In the genomic region with DNA sequence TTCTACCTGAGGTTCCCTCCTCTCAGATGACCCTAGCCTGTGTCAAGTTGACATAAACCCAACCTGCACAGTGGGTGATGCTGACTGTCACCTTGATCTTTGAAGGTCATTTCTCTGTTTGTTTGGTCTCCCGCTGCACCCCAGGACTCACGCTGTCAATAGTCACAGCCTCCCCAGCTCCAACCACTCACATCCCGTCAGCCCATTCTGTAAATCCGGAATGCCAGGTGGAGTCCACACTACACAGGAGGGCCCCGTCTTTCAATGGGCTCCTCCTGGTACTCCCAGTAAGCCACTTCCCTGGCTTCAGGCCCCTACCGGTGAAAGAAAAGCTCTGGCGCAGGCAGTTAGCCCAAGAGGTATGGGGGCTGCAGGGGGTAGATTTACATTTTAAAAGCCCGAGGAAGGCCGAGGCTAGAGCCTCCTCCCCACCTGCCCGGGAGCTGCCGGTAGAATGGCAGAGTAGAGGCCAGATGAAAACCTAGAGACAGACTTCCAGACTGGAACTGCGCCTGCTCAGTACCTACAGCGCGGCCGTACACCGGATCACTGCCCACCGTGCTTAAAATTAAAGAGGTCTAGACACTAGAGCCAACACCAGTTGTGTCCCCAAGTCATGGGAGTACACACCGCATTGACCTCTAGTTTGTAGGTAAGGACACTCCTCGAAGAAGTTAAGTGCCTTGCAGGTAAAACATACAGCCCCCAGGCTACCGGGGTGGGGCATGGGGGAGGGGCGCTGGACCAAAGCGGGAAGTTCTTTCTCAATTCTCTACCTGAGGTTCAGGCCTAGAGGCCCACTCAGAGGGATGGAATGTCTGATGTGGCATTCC, we compare ENCODE assay signal across 13 mouse cellular contexts.
A peak's percentile ranks its signal among the peaks of the same experiment; 100 is the strongest.
DNase-seq lines count a peak whose midpoint lies in the region; ATAC-seq and TF ChIP-seq lines count a peak whose summit lies in the region.
"Had no signal": no experiment of that assay in that cellular context is flagged by ENCODE, and none has a peak within 500 bp of the region (broad histone marks: within the 10 kb centered on the region; RNA-seq: fewer than 3 reads in every experiment).

No protein-coding gene starts in this region.

- H3K9ac ChIP-seq in hindbrain, postnatal 0 days (replicated peaks; ENCODE audit: low read length): no peak overlapping the region
- peak overlapping the region; percentile 59; the same call in 1 of the 2 replicates for H3K9ac ChIP-seq in ES-Bruce4 (ENCODE audit: low read depth, poor library complexity, severe bottlenecking)
- H3K9ac ChIP-seq in liver, embryonic 13.5 days: 0 out of 2 replicates have a peak overlapping the region, but pooled peaks have one; percentile 3

- H3K4me3 ChIP-seq in hindbrain, embryonic 10.5 days: peak overlapping the region; percentile 29
- no peak overlapping the region for H3K4me3 ChIP-seq in hindbrain, postnatal 0 days (ENCODE audit: low read length)
- peak overlapping the region; percentile 44 for H3K4me3 ChIP-seq in ES-Bruce4 (ENCODE audit: low read depth, low read length)
- peak overlapping the region; percentile 36 for H3K4me3 ChIP-seq in embryonic facial prominence, embryonic 10.5 days
- H3K4me3 ChIP-seq in liver, embryonic 13.5 days (replicated peaks): 0 out of 2 replicates have a peak overlapping the region, but pooled peaks have one; percentile 1

- peaks cover 35% of the 10 kb centered on the region for H3K4me1 ChIP-seq in hindbrain, embryonic 10.5 days (replicated peaks)
- H3K4me1 ChIP-seq in hindbrain, postnatal 0 days (ENCODE audit: insufficient read depth, low read length): 0 out of 2 replicates have a peak, but pooled peaks cover 4% of the 10 kb centered on the region
- peaks cover 7% of the 10 kb centered on the region for H3K4me1 ChIP-seq in ES-Bruce4 (ENCODE audit: control insufficient read depth, insufficient read depth, low read length)
- peaks cover 34% of the 10 kb centered on the region for H3K4me1 ChIP-seq in embryonic facial prominence, embryonic 10.5 days
- peaks cover 26% of the 10 kb centered on the region for H3K4me1 ChIP-seq in liver, embryonic 13.5 days (replicated peaks)

- no peak for ATAC-seq in hindbrain, postnatal 0 days
- no peak for ATAC-seq in liver, embryonic 13.5 days (ENCODE audit: low read depth)

- WGBS in hindbrain, embryonic 10.5 days: 3% methylated on average over 22 of the region's 22 CpGs
- WGBS in hindbrain, postnatal 0 days: 14% methylated on average over 22 of the region's 22 CpGs
- WGBS in embryonic facial prominence, embryonic 10.5 days: 4% methylated on average over 22 of the region's 22 CpGs
- 18% methylated on average over 22 of the region's 22 CpGs for whole genome bisulfite sequencing in liver, embryonic 13.5 days (ENCODE audit: insufficient replicate concordance)

- DNase-seq in hindbrain, embryonic 10.5 days (ENCODE audit: low spot score): no peak
- DNase-seq in hindbrain, postnatal 0 days (ENCODE audit: low spot score): no peak
- DNase-seq in embryonic facial prominence, embryonic 10.5 days (ENCODE audit: low spot score): no peak
- no peak for DNase-seq in liver, embryonic 13.5 days
- no peak for DNase-seq in thymus, postnatal 14 days
- no peak for DNase-seq in gastrocnemius, postnatal 14 days
- DNase-seq in embryo, embryonic 10 days (ENCODE audit: low spot score): no peak
- DNase-seq: adrenal gland, postnatal 14 days; cerebellum, adult 2 months; kidney, adult 18-20 months; left cerebral cortex, postnatal 4 days; spleen, adult 18-20 months had no signal

- TF ChIP-seq CTCF in hindbrain, postnatal 0 days (IDR thresholded peaks at IDR 0.05; ENCODE audit: low read depth): no peak
- TF ChIP-seq CTCF in ES-Bruce4 (IDR thresholded peaks at IDR 0.05; ENCODE audit: low read depth, low read length): no peak

- TF ChIP-seq POLR2A in ES-Bruce4 (IDR thresholded peaks at IDR 0.05; ENCODE audit: insufficient read depth, low read length): no peak

- no peaks in the 10 kb centered on the region for H3K36me3 ChIP-seq in hindbrain, embryonic 10.5 days
- H3K36me3 ChIP-seq in hindbrain, postnatal 0 days (ENCODE audit: insufficient read depth, low read length): no peaks in the 10 kb centered on the region
- no peaks in the 10 kb centered on the region for H3K36me3 ChIP-seq in ES-Bruce4 (ENCODE audit: control insufficient read depth, insufficient read depth, low read length, poor library complexity, severe bottlenecking)
- no peaks in the 10 kb centered on the region for H3K36me3 ChIP-seq in embryonic facial prominence, embryonic 10.5 days (replicated peaks)
- no peaks in the 10 kb centered on the region for H3K36me3 ChIP-seq in liver, embryonic 13.5 days

- H3K27me3 ChIP-seq in hindbrain, embryonic 10.5 days (ENCODE audit: insufficient read depth, poor library complexity, severe bottlenecking): peaks cover 60% of the 10 kb centered on the region
- H3K27me3 ChIP-seq in hindbrain, postnatal 0 days (ENCODE audit: insufficient read depth, low read length): peaks cover 12% of the 10 kb centered on the region; the same call in 1 of the 2 replicates
- no peaks in the 10 kb centered on the region for H3K27me3 ChIP-seq in ES-Bruce4 (ENCODE audit: control insufficient read depth, insufficient read depth, low read length, poor library complexity, severe bottlenecking)
- H3K27me3 ChIP-seq in embryonic facial prominence, embryonic 10.5 days (replicated peaks; ENCODE audit: low read depth, poor library complexity, severe bottlenecking): peaks cover 73% of the 10 kb centered on the region
- peaks cover 67% of the 10 kb centered on the region for H3K27me3 ChIP-seq in liver, embryonic 13.5 days

- no peak overlapping the region for H3K27ac ChIP-seq in hindbrain, embryonic 10.5 days
- H3K27ac ChIP-seq in hindbrain, postnatal 0 days: no peak overlapping the region
- H3K27ac ChIP-seq in ES-Bruce4 (ENCODE audit: insufficient read depth, low read length): peak overlapping the region; percentile 99
- H3K27ac ChIP-seq in embryonic facial prominence, embryonic 10.5 days (replicated peaks): no peak overlapping the region
- H3K27ac ChIP-seq in liver, embryonic 13.5 days: no peak overlapping the region

- no peak overlapping the region for H3K4me2 ChIP-seq in hindbrain, postnatal 0 days (ENCODE audit: low read depth, low read length)
- H3K4me2 ChIP-seq in liver, embryonic 13.5 days: peak overlapping the region; percentile 36

- H3K9me3 ChIP-seq in hindbrain, embryonic 10.5 days: no peaks in the 10 kb centered on the region
- no peaks in the 10 kb centered on the region for H3K9me3 ChIP-seq in hindbrain, postnatal 0 days (ENCODE audit: low read length)
- peaks cover 13% of the 10 kb centered on the region for H3K9me3 ChIP-seq in ES-Bruce4 (replicated peaks; ENCODE audit: control insufficient read depth, insufficient read depth, low read length, poor library complexity, severe bottlenecking)
- no peaks in the 10 kb centered on the region for H3K9me3 ChIP-seq in embryonic facial prominence, embryonic 10.5 days
- H3K9me3 ChIP-seq in liver, embryonic 13.5 days (replicated peaks): peaks cover 5% of the 10 kb centered on the region; the same call in 1 of the 2 replicates

- intact Hi-C loops in gastrocnemius, postnatal 14 days (cut with DNase I; ENCODE audit: low total_unique reads): no loop called here

- peak; percentile 99 for TF ChIP-seq EP300 in ES-Bruce4 (IDR thresholded peaks at IDR 0.05; ENCODE audit: insufficient read depth, low read depth, low read length)
